Mouse (Mus musculus): ENCODE data around the gene Chchd2.

GRCm38 (mm10) chr5:129878946-129879345, 8.3 kb downstream of the Chchd2 start:
- TF ChIP-seq POLR2A (IDR thresholded peaks at IDR 0.05; ENCODE audit: low read depth, low read length) (no peak), CTCF (IDR thresholded peaks at IDR 0.05; ENCODE audit: extremely low read depth, insufficient read length, insufficient replicate concordance, low read depth, low read length) (peak; percentile 56; the same call in 1 of the 2 replicates)

Measured in small intestine, adult 2 months (tissue).